In the genomic region with DNA sequence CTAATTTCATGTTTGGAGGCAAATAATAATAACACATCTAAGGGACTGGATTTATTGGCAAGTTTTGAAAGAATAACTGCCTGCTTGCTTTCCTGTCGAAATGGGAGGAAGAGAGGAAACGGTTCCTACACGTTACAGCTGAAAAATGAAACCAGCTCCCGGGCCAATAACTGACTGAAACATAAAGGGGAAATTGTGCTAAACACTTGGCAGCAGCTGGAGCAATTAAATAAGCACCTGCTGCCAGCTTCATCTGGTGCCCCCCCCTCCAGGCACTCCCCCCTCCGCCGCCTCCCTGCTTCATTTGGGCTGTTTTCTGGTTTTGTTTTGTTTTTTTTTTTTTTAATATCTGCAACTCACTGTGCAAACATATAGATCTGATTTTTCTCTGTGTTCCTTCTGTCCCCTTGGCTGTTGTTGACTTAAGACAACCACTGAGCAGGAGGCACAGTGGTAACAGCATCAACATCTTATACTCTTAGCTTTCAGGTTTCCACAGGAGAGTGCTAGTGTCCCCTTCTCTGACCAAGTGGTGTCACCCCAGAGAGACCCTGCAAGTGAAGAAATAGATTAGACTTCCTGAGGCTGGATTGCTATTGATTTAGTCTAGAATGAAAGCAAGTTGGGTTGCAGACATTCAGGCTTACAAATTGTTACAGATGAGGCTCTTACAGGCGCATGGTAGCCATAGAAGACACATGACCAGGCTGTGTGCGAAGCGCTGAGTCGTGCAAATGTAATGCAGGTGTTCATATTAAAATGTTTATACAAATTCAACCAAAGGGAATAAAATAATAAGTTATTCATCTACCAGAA, we compare ENCODE assay signal across 8 mouse cellular contexts. TPM values are rescaled to one million over a fixed set of nuclear protein-coding genes. Genes with fewer than 3 reads are reported as not detected.
A peak's percentile ranks its signal among the peaks of the same experiment; 100 is the strongest.
DNase-seq lines count a peak whose midpoint lies in the region; ATAC-seq lines count a peak whose summit lies in the region.
"Had no signal": no experiment of that assay in that cellular context is flagged by ENCODE, and none has a peak within 500 bp of the region (broad histone marks: within the 10 kb centered on the region; RNA-seq: fewer than 3 reads in every experiment).

No protein-coding gene starts in this region.

- peak overlapping the region; percentile 78 for H3K27ac ChIP-seq in forebrain, embryonic 12.5 days
- peak overlapping the region; percentile 80 for H3K27ac ChIP-seq in hindbrain, embryonic 14.5 days
- peak overlapping the region; percentile 81 for H3K27ac ChIP-seq in neural tube, embryonic 13.5 days (replicated peaks)

- H3K9me3 ChIP-seq in forebrain, embryonic 12.5 days = no peaks in the 10 kb centered on the region
- no peaks in the 10 kb centered on the region for H3K9me3 ChIP-seq in hindbrain, embryonic 14.5 days (ENCODE audit: control insufficient read depth, low read length)
- no peaks in the 10 kb centered on the region for H3K9me3 ChIP-seq in neural tube, embryonic 13.5 days

- 45% methylated on average over 10 of the region's 10 CpGs for WGBS in forebrain, embryonic 12.5 days
- WGBS in hindbrain, embryonic 14.5 days = 45% methylated on average over 10 of the region's 10 CpGs
- WGBS in neural tube, embryonic 13.5 days = 35% methylated on average over 10 of the region's 10 CpGs

- DNase-seq in left cerebral cortex, postnatal 4 days = peak; percentile 30
- no peak for DNase-seq in left cerebral cortex, adult 8-10 months (ENCODE audit: low spot score in 2 of 2)
- DNase-seq in hindbrain, embryonic 14.5 days (ENCODE audit: low spot score) = no peak
- no peak for DNase-seq in layer of hippocampus, adult 8-10 months (ENCODE audit: low spot score in 2 of 2)
- DNase-seq in lung, postnatal 14 days = no peak
- DNase-seq: gastrocnemius, postnatal 25 days had no signal

- no peaks in the 10 kb centered on the region for H3K36me3 ChIP-seq in forebrain, embryonic 12.5 days (replicated peaks)
- H3K36me3 ChIP-seq in hindbrain, embryonic 14.5 days (replicated peaks; ENCODE audit: control insufficient read depth, insufficient read depth) = no peaks in the 10 kb centered on the region
- no peaks in the 10 kb centered on the region for H3K36me3 ChIP-seq in neural tube, embryonic 13.5 days

- H3K4me3 ChIP-seq in forebrain, embryonic 12.5 days (replicated peaks) = no peak overlapping the region
- no peak overlapping the region for H3K4me3 ChIP-seq in hindbrain, embryonic 14.5 days (replicated peaks; ENCODE audit: low read length)
- H3K4me3 ChIP-seq in neural tube, embryonic 13.5 days = no peak overlapping the region

- peak; percentile 78; the same call in 1 of the 2 replicates for ATAC-seq in forebrain, embryonic 12.5 days (ENCODE audit: low FRiP score)
- peak; percentile 58 for ATAC-seq in hindbrain, embryonic 14.5 days (ENCODE audit: low FRiP score)
- ATAC-seq in neural tube, embryonic 13.5 days (ENCODE audit: low read depth) = peak; percentile 57

- peak overlapping the region; percentile 23; the same call in 1 of the 2 replicates for H3K4me2 ChIP-seq in forebrain, embryonic 12.5 days
- peak overlapping the region; percentile 7 for H3K4me2 ChIP-seq in hindbrain, embryonic 14.5 days (replicated peaks)
- 0 out of 2 replicates have a peak overlapping the region, but pooled peaks have one; percentile 9 for H3K4me2 ChIP-seq in neural tube, embryonic 13.5 days

- peaks cover 25% of the 10 kb centered on the region for H3K4me1 ChIP-seq in forebrain, embryonic 12.5 days
- H3K4me1 ChIP-seq in hindbrain, embryonic 14.5 days (replicated peaks; ENCODE audit: control insufficient read depth, insufficient read depth, low read length) = peaks cover 19% of the 10 kb centered on the region
- H3K4me1 ChIP-seq in neural tube, embryonic 13.5 days (replicated peaks) = peaks cover 31% of the 10 kb centered on the region

- no peaks in the 10 kb centered on the region for H3K27me3 ChIP-seq in forebrain, embryonic 12.5 days
- no peaks in the 10 kb centered on the region for H3K27me3 ChIP-seq in hindbrain, embryonic 14.5 days (ENCODE audit: control insufficient read depth, insufficient read depth, low read length)
- H3K27me3 ChIP-seq in neural tube, embryonic 13.5 days = no peaks in the 10 kb centered on the region

- no peak overlapping the region for H3K9ac ChIP-seq in forebrain, embryonic 12.5 days
- no peak overlapping the region for H3K9ac ChIP-seq in hindbrain, embryonic 14.5 days
- no peak overlapping the region for H3K9ac ChIP-seq in neural tube, embryonic 13.5 days

- intact Hi-C loops in left cerebral cortex, postnatal 4 days (cut with DNase I) = no loop called here

RNA-seq across cellular contexts. Expression of a gene that starts 18.8 kb away (rescaled TPM):
- total RNA-seq in left cerebral cortex, postnatal 4 days (2021) = 10 to 100 TPM; 51.8 to 59.0 TPM
- total RNA-seq in left cerebral cortex, adult 8-10 months (2022) = 100 to 1,000 TPM; 116 to 135 (median 120) TPM
- polyA plus RNA-seq in forebrain, embryonic 12.5 days (2016; fragmentation: Nextera tagmentation; extraction: Ambion mirVana) = 2.1 and 2.4 TPM in 2 replicates
- polyA plus RNA-seq in hindbrain, embryonic 14.5 days (2014; fragmentation: Nextera tagmentation; extraction: Ambion mirVana) = 22.2 TPM in 2 replicates
- polyA plus RNA-seq in neural tube, embryonic 13.5 days (2015; fragmentation: Nextera tagmentation; extraction: Ambion mirVana) = 9.5 and 11.2 TPM in 2 replicates
- total RNA-seq in layer of hippocampus, adult 8-10 months (2022) = 100 to 1,000 TPM; 159 to 183 (median 172) TPM

RNA-seq across cellular contexts. Expression of a gene that starts 21.6 kb away (rescaled TPM):
- total RNA-seq in left cerebral cortex, postnatal 4 days (2021) = 10 to 100 TPM; 21.8 to 24.2 TPM
- 10 to 100 TPM; 12.9 to 15.7 (median 13.9) TPM for total RNA-seq in left cerebral cortex, adult 8-10 months (2022)
- 51.8 and 58.4 TPM in 2 replicates for polyA plus RNA-seq in forebrain, embryonic 12.5 days (2016; fragmentation: Nextera tagmentation; extraction: Ambion mirVana)
- polyA plus RNA-seq in hindbrain, embryonic 14.5 days (2014; fragmentation: Nextera tagmentation; extraction: Ambion mirVana) = 33.5 and 34.5 TPM in 2 replicates
- 46.3 and 47.7 TPM in 2 replicates for polyA plus RNA-seq in neural tube, embryonic 13.5 days (2015; fragmentation: Nextera tagmentation; extraction: Ambion mirVana)
- total RNA-seq in layer of hippocampus, adult 8-10 months (2022) = 10 to 100 TPM; 16.7 to 21.3 (median 19.1) TPM
